Mouse (Mus musculus) forebrain, postnatal 0 days (tissue): ENCODE measurements around the gene Ifnl2. TPM values are rescaled to one million over a fixed set of nuclear protein-coding genes. Genes with fewer than 3 reads are reported as not detected.
A peak's percentile ranks its signal among the peaks of the same experiment; 100 is the strongest.

ENCODE experiments used
- ATAC-seq: fragments of 200-750 bp; cut with Nextera tagmentation; 2 replicates; pipeline ENCODE4 v1.8.0; 2017; ENCODE audit warnings: mild to moderate bottlenecking, moderate library complexity
- DNase-seq: peaks from one replicate; pipeline ENCODE4 v3.0.0-alpha.2; 2015
- H3K27ac ChIP-seq: fragments of 300-500 bp; sonication (generic); 2 replicates; pipeline ENCODE4 v1.5.1; 2014; ENCODE audit warnings: low read depth, mild to moderate bottlenecking, antibody characterized with exemption, low read length, moderate library complexity, mixed read lengths
- H3K27me3 ChIP-seq: fragments of 300-500 bp; sonication (generic); 2 replicates; pipeline ENCODE4 v1.6.1; 2014; ENCODE audit warnings: mild to moderate bottlenecking, low read length, mixed read lengths; ENCODE audit not compliant: insufficient read depth
- H3K36me3 ChIP-seq: fragments of 300-500 bp; sonication (generic); 2 replicates; pipeline ENCODE4 v1.6.1; 2014; ENCODE audit warnings: mild to moderate bottlenecking, moderate library complexity; ENCODE audit not compliant: insufficient read depth
- H3K4me1 ChIP-seq: fragments of 300-500 bp; sonication (generic); 2 replicates; pipeline ENCODE4 v1.6.1; 2014; ENCODE audit warnings: antibody characterized with exemption; ENCODE audit not compliant: insufficient read depth
- H3K4me2 ChIP-seq: fragments of 300-500 bp; sonication (generic); 2 replicates; pipeline ENCODE4 v1.6.1; 2014; ENCODE audit warnings: low read depth, mild to moderate bottlenecking, moderate library complexity
- H3K4me3 ChIP-seq: fragments of 300-500 bp; sonication (generic); 2 replicates; pipeline ENCODE4 v1.5.1; 2014; ENCODE audit warnings: low read depth, low read length, mixed read lengths
- H3K9ac ChIP-seq: fragments of 300-500 bp; sonication (generic); 2 replicates; pipeline ENCODE4 v1.6.1; 2014; ENCODE audit warnings: mild to moderate bottlenecking
- H3K9me3 ChIP-seq: fragments of 300-500 bp; sonication (generic); 2 replicates; pipeline ENCODE4 v1.6.1; 2016; ENCODE audit warnings: low read length
- CTCF ChIP-seq: sonication (generic); IDR thresholded peaks from 2 replicates; pipeline ENCODE4 v1.5.1; 2016; ENCODE audit warnings: antibody characterized with exemption, control low read depth, low read depth
- WGBS: fragments of 180-500 bp; shearing (Covaris S2); extraction: QIAGEN DNeasy Blood & Tissue Kit; methylation state at CpG from one replicate; pipeline ENCODE4 v1.1.7; 2014; 5-methylcytosine and 5-hydroxymethylcytosine counted together
- polyA plus RNA-seq: library from polyadenylated mRNA; unstranded; fragments of >200 nt; fragmentation: Nextera tagmentation; extraction: Ambion mirVana; gene quantifications from 2 replicates; pipeline ENCODE4 v1.2.1, GENCODE M21; 2015
- total RNA-seq: library from RNA; depleted of rRNA; stranded (reverse); fragments of >200 nt; gene quantifications from 2 replicates; pipeline ENCODE4 v1.2.3, GENCODE M21; 2014

Gene Ifnl2
- total and polyA plus RNA-seq, 2 experiments from 2014 or later: not detected

GRCm38 (mm10) chr7:28492310-28492709, 17.9 kb downstream of the Ifnl2 start:
- WGBS: 87% methylated on average over 8 of the region's 8 CpGs
- no peaks in the 10 kb centered on the region for H3K36me3 ChIP-seq

GRCm38 (mm10) chr7:28490903-28491302, 19.4 kb downstream of the Ifnl2 start:
- H3K36me3 ChIP-seq: no peaks in the 10 kb centered on the region
- ATAC-seq (no peak), DNase-seq (no peak)
- no peaks in the 10 kb centered on the region for H3K9me3 ChIP-seq
- H3K4me1 ChIP-seq: no peaks in the 10 kb centered on the region
- H3K4me3 ChIP-seq: no peak overlapping the region
- H3K27me3 ChIP-seq: no peaks in the 10 kb centered on the region; the same call in 1 of the 2 replicates
- no peak overlapping the region for H3K27ac ChIP-seq
- 40% methylated on average over 14 of the region's 14 CpGs for WGBS
- no peak for TF ChIP-seq CTCF
- H3K9ac ChIP-seq: no peak overlapping the region
- H3K4me2 ChIP-seq: no peak overlapping the region

More at GRCm38 (mm10) chr7:28492310-28492709, 17.9 kb downstream of the Ifnl2 start:
- Histone ChIP-seq H3K4me1 (no peaks in the 10 kb centered on the region), H3K27me3 (no peaks in the 10 kb centered on the region; the same call in 1 of the 2 replicates), H3K4me2 (no peak overlapping the region), H3K4me3 (no peak overlapping the region), H3K9me3 (no peaks in the 10 kb centered on the region), H3K9ac (no peak overlapping the region), H3K27ac (no peak overlapping the region)
- DNase-seq (no peak), ATAC-seq (no peak)
- TF ChIP-seq CTCF: no peak

GRCm38 (mm10) chr7:28490410-28490809, 19.8 kb downstream of the Ifnl2 start:
- H3K4me3 ChIP-seq: no peak overlapping the region
- no peak for ATAC-seq
- DNase-seq: no peak
- no peak overlapping the region for H3K9ac ChIP-seq
- no peak overlapping the region for H3K4me2 ChIP-seq
- TF ChIP-seq CTCF: peak; percentile 45
- no peaks in the 10 kb centered on the region for H3K4me1 ChIP-seq
- no peaks in the 10 kb centered on the region for H3K9me3 ChIP-seq
- no peak overlapping the region for H3K27ac ChIP-seq
- no peaks in the 10 kb centered on the region; the same call in 1 of the 2 replicates for H3K27me3 ChIP-seq
- WGBS: 4% methylated on average over 10 of the region's 10 CpGs
- no peaks in the 10 kb centered on the region for H3K36me3 ChIP-seq

GRCm38 (mm10) chr7:28488030-28488491, 22.2 kb downstream of the Ifnl2 start:
- H3K9me3 ChIP-seq: no peaks in the 10 kb centered on the region
- H3K9ac ChIP-seq: peak overlapping the region; percentile 11; the same call in 1 of the 2 replicates
- DNase-seq (no peak), ATAC-seq (no peak)
- TF ChIP-seq CTCF: no peak
- H3K27ac ChIP-seq: no peak overlapping the region
- no peaks in the 10 kb centered on the region for H3K4me1 ChIP-seq
- H3K4me2 ChIP-seq: peak overlapping the region; percentile 47
- no peaks in the 10 kb centered on the region; the same call in 1 of the 2 replicates for H3K27me3 ChIP-seq
- 8% methylated on average over 16 of the region's 16 CpGs for WGBS
- H3K36me3 ChIP-seq: no peaks in the 10 kb centered on the region
- H3K4me3 ChIP-seq: peak overlapping the region; percentile 24

- Histone ChIP-seq H3K36me3 (no peaks in the 10 kb centered on the region), H3K9me3 (no peaks in the 10 kb centered on the region), H3K4me2 (no peak overlapping the region), H3K27me3 (no peaks in the 10 kb centered on the region; the same call in 1 of the 2 replicates), H3K9ac (no peak overlapping the region), H3K27ac (no peak overlapping the region), H3K4me3 (no peak overlapping the region), H3K4me1 (no peaks in the 10 kb centered on the region)
- DNase-seq (no peak), ATAC-seq (no peak)
- no peak for TF ChIP-seq CTCF
- 50% methylated on average over 4 of the region's 4 CpGs for WGBS
These were observed 26.1 kb downstream of the Ifnl2 start for GRCm38 (mm10) chr7:28484192-28484591.

GRCm38 (mm10) chr7:28482854-28483253, 27.4 kb downstream of the Ifnl2 start:
- TF ChIP-seq CTCF: no peak
- no peak overlapping the region for H3K4me3 ChIP-seq
- no peaks in the 10 kb centered on the region for H3K4me1 ChIP-seq
- H3K9me3 ChIP-seq: no peaks in the 10 kb centered on the region
- 88% methylated on average over 11 of the region's 11 CpGs for WGBS
- DNase-seq (no peak), ATAC-seq (no peak)
- H3K36me3 ChIP-seq: no peaks in the 10 kb centered on the region
- H3K27me3 ChIP-seq: no peaks in the 10 kb centered on the region
- H3K4me2 ChIP-seq: no peak overlapping the region
- no peak overlapping the region for H3K9ac ChIP-seq
- H3K27ac ChIP-seq: no peak overlapping the region

GRCm38 (mm10) chr7:28478854-28479253, 31.4 kb downstream of the Ifnl2 start:
- Histone ChIP-seq H3K4me3 (no peak overlapping the region), H3K4me1 (no peaks in the 10 kb centered on the region), H3K27ac (no peak overlapping the region), H3K9me3 (no peaks in the 10 kb centered on the region), H3K4me2 (no peak overlapping the region), H3K9ac (no peak overlapping the region), H3K36me3 (no peaks in the 10 kb centered on the region), H3K27me3 (no peaks in the 10 kb centered on the region)
- WGBS: 12% methylated on average over 6 of the region's 8 CpGs
- ATAC-seq (no peak), DNase-seq (no peak)
- TF ChIP-seq CTCF: no peak
